Mouse (Mus musculus) intestine, embryonic 15.5 days (tissue): ENCODE measurements around the gene Ube2k. TPM values are rescaled to one million over a fixed set of nuclear protein-coding genes. Genes with fewer than 3 reads are reported as not detected.
A peak's percentile ranks its signal among the peaks of the same experiment; 100 is the strongest.
"Not testable (repeated sequence)": the region's sequence is repeated elsewhere in the genome, so short reads cannot be mapped to it uniquely, and the experiment has no call there.

Experiments
- ATAC-seq: fragments of 200-750 bp; cut with Nextera tagmentation; 2 replicates; pipeline ENCODE4 v1.8.0; 2017; ENCODE audit warnings: moderate TSS enrichment, moderate library complexity
- H3K27ac ChIP-seq: fragments of 300-500 bp; sonication (generic); 2 replicates; pipeline ENCODE4 v1.5.1; 2015; ENCODE audit warnings: mild to moderate bottlenecking, inconsistent platforms
- H3K27me3 ChIP-seq: fragments of 300-500 bp; sonication (generic); replicated peaks from 2 replicates; pipeline ENCODE4 v1.6.1; 2015; ENCODE audit warnings: inconsistent platforms
- H3K36me3 ChIP-seq: fragments of 300-500 bp; sonication (generic); 2 replicates; pipeline ENCODE4 v1.6.1; 2015; ENCODE audit warnings: inconsistent platforms
- H3K4me1 ChIP-seq: fragments of 300-500 bp; sonication (generic); replicated peaks from 2 replicates; pipeline ENCODE4 v1.6.1; 2015; ENCODE audit warnings: inconsistent platforms
- H3K4me2 ChIP-seq: fragments of 300-500 bp; sonication (generic); replicated peaks from 2 replicates; pipeline ENCODE4 v1.6.1; 2015; ENCODE audit warnings: mild to moderate bottlenecking, inconsistent platforms
- H3K4me3 ChIP-seq: fragments of 300-500 bp; sonication (generic); replicated peaks from 2 replicates; pipeline ENCODE4 v1.5.1; 2015; ENCODE audit warnings: inconsistent platforms
- H3K9ac ChIP-seq: fragments of 300-500 bp; sonication (generic); 2 replicates; pipeline ENCODE4 v1.6.1; 2015; ENCODE audit warnings: inconsistent platforms
- H3K9me3 ChIP-seq: fragments of 300-500 bp; sonication (generic); 2 replicates; pipeline ENCODE4 v1.6.1; 2016; ENCODE audit warnings: inconsistent platforms
- WGBS: fragments of 180-500 bp; shearing (Covaris S2); methylation state at CpG from one replicate; pipeline ENCODE4 v1.1.7; 2015; 5-methylcytosine and 5-hydroxymethylcytosine counted together
- polyA plus RNA-seq: library from polyadenylated mRNA; unstranded; fragments of >200 nt; fragmentation: Nextera tagmentation; extraction: Ambion mirVana; gene quantifications from 2 replicates; pipeline ENCODE4 v1.2.1, GENCODE M21; 2015

Ube2k gene
- polyA plus RNA-seq, 1 experiment from 2014 or later: 155 TPM

GRCm38 (mm10) chr5:65514635-65515278 is 22.3 kb upstream of the Ube2k start:
- H3K9me3 ChIP-seq: no peaks in the 10 kb centered on the region
- no peak overlapping the region for H3K4me3 ChIP-seq
- no peaks in the 10 kb centered on the region for H3K27me3 ChIP-seq
- WGBS: 46% methylated on average over 5 of the region's 5 CpGs
- no peak overlapping the region for H3K4me2 ChIP-seq
- H3K9ac ChIP-seq: no peak overlapping the region
- ATAC-seq: peak; percentile 84
- H3K36me3 ChIP-seq: no peaks in the 10 kb centered on the region
- peak overlapping the region; percentile 3; the same call in 1 of the 2 replicates for H3K27ac ChIP-seq
- H3K4me1 ChIP-seq: 0 out of 2 replicates have a peak, but pooled peaks cover 3% of the 10 kb centered on the region

- Histone ChIP-seq H3K4me2 (no peak overlapping the region), H3K9ac (no peak overlapping the region), H3K4me3 (no peak overlapping the region), H3K4me1 (no peaks in the 10 kb centered on the region), H3K9me3 (no peaks in the 10 kb centered on the region), H3K27ac (no peak overlapping the region), H3K27me3 (no peaks in the 10 kb centered on the region), H3K36me3 (no peaks in the 10 kb centered on the region)
- no peak for ATAC-seq
- WGBS: 83% methylated on average over 1 of the region's 1 CpGs
These were observed 15.2 kb upstream of the Ube2k start for GRCm38 (mm10) chr5:65521803-65522202.

- Histone ChIP-seq H3K9me3 (no peaks in the 10 kb centered on the region), H3K27ac (no peak overlapping the region), H3K4me3 (no peak overlapping the region), H3K4me1 (no peaks in the 10 kb centered on the region), H3K9ac (no peak overlapping the region), H3K27me3 (no peaks in the 10 kb centered on the region), H3K36me3 (no peaks in the 10 kb centered on the region), H3K4me2 (no peak overlapping the region)
- ATAC-seq: no peak
- WGBS: 78% methylated on average over 4 of the region's 4 CpGs
These were observed 12.2 kb upstream of the Ube2k start for GRCm38 (mm10) chr5:65524831-65525230.

GRCm38 (mm10) chr5:65525674-65526443 is 11.2 kb upstream of the Ube2k start:
- H3K4me1 ChIP-seq: no peaks in the 10 kb centered on the region
- no peaks in the 10 kb centered on the region for H3K9me3 ChIP-seq
- H3K36me3 ChIP-seq: no peaks in the 10 kb centered on the region
- H3K27ac ChIP-seq: no peak overlapping the region
- WGBS: 20% methylated on average over 8 of the region's 8 CpGs
- 0 out of 2 replicates have a peak, but pooled peaks have one; percentile 58 for ATAC-seq
- no peak overlapping the region for H3K4me2 ChIP-seq
- no peaks in the 10 kb centered on the region for H3K27me3 ChIP-seq
- H3K4me3 ChIP-seq: no peak overlapping the region
- no peak overlapping the region for H3K9ac ChIP-seq

- Histone ChIP-seq H3K27ac (no peak overlapping the region), H3K36me3 (no peaks in the 10 kb centered on the region), H3K4me3 (no peak overlapping the region), H3K4me2 (no peak overlapping the region), H3K9me3 (no peaks in the 10 kb centered on the region), H3K4me1 (0 out of 2 replicates have a peak, but pooled peaks cover 2% of the 10 kb centered on the region), H3K9ac (no peak overlapping the region), H3K27me3 (no peaks in the 10 kb centered on the region)
- ATAC-seq: no peak
- 80% methylated on average over 3 of the region's 3 CpGs for WGBS
These were observed 5.8 kb upstream of the Ube2k start for GRCm38 (mm10) chr5:65531283-65531682.

- WGBS: 65% methylated on average over 4 of the region's 4 CpGs
- no peak for ATAC-seq
- H3K36me3 ChIP-seq: no peaks in the 10 kb centered on the region
These were observed 2.5 kb upstream of the Ube2k start for GRCm38 (mm10) chr5:65534496-65534895.

GRCm38 (mm10) chr5:65535457-65536067 is 1.5 kb upstream of the Ube2k start:
- Histone ChIP-seq H3K4me2 (no peak overlapping the region), H3K9me3 (no peaks in the 10 kb centered on the region), H3K36me3 (no peaks in the 10 kb centered on the region), H3K27ac (no peak overlapping the region), H3K4me3 (no peak overlapping the region), H3K4me1 (0 out of 2 replicates have a peak, but pooled peaks cover 3% of the 10 kb centered on the region), H3K9ac (no peak overlapping the region), H3K27me3 (no peaks in the 10 kb centered on the region)
- 70% methylated on average over 5 of the region's 5 CpGs for WGBS
- ATAC-seq: no peak

More at GRCm38 (mm10) chr5:65534496-65534895, 2.5 kb upstream of the Ube2k start:
- Histone ChIP-seq H3K9ac (no peak overlapping the region), H3K9me3 (no peaks in the 10 kb centered on the region), H3K4me2 (no peak overlapping the region), H3K27me3 (no peaks in the 10 kb centered on the region), H3K4me3 (no peak overlapping the region), H3K27ac (no peak overlapping the region), H3K4me1 (0 out of 2 replicates have a peak, but pooled peaks cover 3% of the 10 kb centered on the region)

GRCm38 (mm10) chr5:65536068-65536465 is 966 bp upstream of the Ube2k start:
- not testable (repeated sequence) for H3K36me3 ChIP-seq, H3K9me3 ChIP-seq, H3K27me3 ChIP-seq, H3K4me1 ChIP-seq, ATAC-seq
- H3K4me2 ChIP-seq: peak overlapping the region; percentile 77
- peak overlapping the region; percentile 97; the same call in 1 of the 2 replicates for H3K27ac ChIP-seq
- 76% methylated on average over 10 of the region's 10 CpGs for WGBS
- H3K9ac ChIP-seq: peak overlapping the region; percentile 92
- peak overlapping the region; percentile 77 for H3K4me3 ChIP-seq

GRCm38 (mm10) chr5:65537420-65538071 is 513 bp downstream of the Ube2k start:
- H3K9me3 ChIP-seq: no peaks in the 10 kb centered on the region
- peak overlapping the region; percentile 92 for H3K9ac ChIP-seq
- ATAC-seq: peak; percentile 76
- H3K4me2 ChIP-seq: peak overlapping the region; percentile 77
- H3K27me3 ChIP-seq: no peaks in the 10 kb centered on the region
- H3K4me3 ChIP-seq: peak overlapping the region; percentile 77
- H3K36me3 ChIP-seq: no peaks in the 10 kb centered on the region
- H3K27ac ChIP-seq: peak overlapping the region; percentile 97
- under 1% methylated on average over 49 of the region's 59 CpGs for WGBS
- 0 out of 2 replicates have a peak, but pooled peaks cover 3% of the 10 kb centered on the region for H3K4me1 ChIP-seq

GRCm38 (mm10) chr5:65538121-65538520 is 1.1 kb downstream of the Ube2k start:
- Histone ChIP-seq H3K4me1 (0 out of 2 replicates have a peak, but pooled peaks cover 3% of the 10 kb centered on the region), H3K27me3 (no peaks in the 10 kb centered on the region), H3K4me3 (peak overlapping the region; percentile 77), H3K9ac (peak overlapping the region; percentile 92), H3K4me2 (peak overlapping the region; percentile 77), H3K9me3 (no peaks in the 10 kb centered on the region), H3K36me3 (no peaks in the 10 kb centered on the region), H3K27ac (peak overlapping the region; percentile 97)
- ATAC-seq: no peak
- WGBS: 1% methylated on average over 4 of the region's 4 CpGs

GRCm38 (mm10) chr5:65538829-65539228 is 1.8 kb downstream of the Ube2k start:
- no peak for ATAC-seq
- H3K9me3 ChIP-seq: no peaks in the 10 kb centered on the region
- H3K4me1 ChIP-seq: 0 out of 2 replicates have a peak, but pooled peaks cover 3% of the 10 kb centered on the region
- no peak overlapping the region for H3K4me3 ChIP-seq
- 37% methylated on average over 4 of the region's 4 CpGs for WGBS
- no peak overlapping the region for H3K27ac ChIP-seq
- H3K27me3 ChIP-seq: no peaks in the 10 kb centered on the region
- peak overlapping the region; percentile 51 for H3K4me2 ChIP-seq
- H3K9ac ChIP-seq: no peak overlapping the region
- no peaks in the 10 kb centered on the region for H3K36me3 ChIP-seq

GRCm38 (mm10) chr5:65539786-65540185 is 2.8 kb downstream of the Ube2k start:
- Histone ChIP-seq H3K9ac (no peak overlapping the region), H3K4me2 (no peak overlapping the region), H3K27me3 (no peaks in the 10 kb centered on the region), H3K27ac (no peak overlapping the region), H3K4me3 (no peak overlapping the region), H3K36me3 (no peaks in the 10 kb centered on the region), H3K4me1 (0 out of 2 replicates have a peak, but pooled peaks cover 3% of the 10 kb centered on the region), H3K9me3 (no peaks in the 10 kb centered on the region)
- no peak for ATAC-seq
- 89% methylated on average over 3 of the region's 3 CpGs for WGBS
